In the genomic region with DNA sequence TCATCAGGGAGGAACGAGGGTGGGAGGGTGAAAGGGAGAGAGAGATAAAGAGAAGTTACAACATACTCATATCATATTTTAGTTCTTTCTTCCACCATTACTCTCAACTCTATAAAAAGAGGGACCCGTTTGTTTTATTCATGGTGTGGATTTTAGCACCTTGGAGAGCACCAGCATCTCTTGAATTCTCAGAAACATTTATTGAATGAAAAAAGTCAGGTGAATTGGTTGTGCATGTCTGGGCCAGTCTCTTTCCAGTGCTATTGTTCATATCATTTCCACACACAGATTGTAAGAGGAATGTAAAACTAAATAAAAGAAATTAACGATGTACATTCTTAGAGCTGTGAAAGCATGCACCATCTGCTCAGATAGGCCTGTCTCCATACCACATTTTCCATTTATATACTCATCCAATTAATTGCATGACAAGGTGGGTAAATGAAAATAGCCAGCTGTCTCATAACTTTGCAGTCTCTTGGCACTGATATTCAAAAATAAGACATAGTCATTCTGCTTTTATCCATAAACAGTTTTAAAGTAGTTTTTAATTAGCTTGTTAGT, we compare ENCODE assay signal across 14 mouse cellular contexts.
DNase-seq lines count a peak whose midpoint lies in the region; ATAC-seq and TF ChIP-seq lines count a peak whose summit lies in the region.
"Had no signal": no experiment of that assay in that cellular context is flagged by ENCODE, and none has a peak within 500 bp of the region (broad histone marks: within the 10 kb centered on the region; RNA-seq: fewer than 3 reads in every experiment).

No protein-coding gene starts in this region.

- no peaks in the 10 kb centered on the region for H3K27me3 ChIP-seq in embryonic facial prominence, embryonic 11.5 days (ENCODE audit: control insufficient read depth, insufficient read depth, low read length)
- H3K27me3 ChIP-seq in embryonic facial prominence, embryonic 10.5 days (replicated peaks; ENCODE audit: low read depth, poor library complexity, severe bottlenecking), result no peaks in the 10 kb centered on the region

- ATAC-seq in embryonic facial prominence, embryonic 11.5 days (replicated peaks; ENCODE audit: insufficient number of reproducible peaks, low FRiP score, low TSS enrichment, low read depth), result no peak

- peak; percentile 52 for DNase-seq in embryonic facial prominence, embryonic 11.5 days (ENCODE audit: low spot score)
- no peak for DNase-seq in embryonic facial prominence, embryonic 10.5 days (ENCODE audit: low spot score)
- DNase-seq in left cerebral cortex, adult 9 months (ENCODE audit: low spot score in 2 of 2), result peak; percentile 6 to 13
- no peak for DNase-seq in left cerebral cortex, adult 2 months (ENCODE audit: extremely low spot score in 1 of 2, low spot score in 2 of 2)
- peak; percentile 79 for DNase-seq in brain, embryonic 14.5 days (ENCODE audit: low read depth)
- peak; percentile 20 to 47 for DNase-seq in left cerebral cortex, postnatal 25 days (ENCODE audit: low spot score in 2 of 2)
- DNase-seq in MN1 (ENCODE audit: low spot score), result no peak
- DNase-seq in gastrocnemius, postnatal 10 days, result no peak
- DNase-seq: adrenal gland, adult 8-10 months; heart, adult 2 months; heart, postnatal 4 days; thymus, adult 18-20 months had no signal

- no peaks in the 10 kb centered on the region for H3K9me3 ChIP-seq in embryonic facial prominence, embryonic 11.5 days (replicated peaks; ENCODE audit: control insufficient read depth, low read length)
- no peaks in the 10 kb centered on the region for H3K9me3 ChIP-seq in embryonic facial prominence, embryonic 10.5 days
- H3K9me3 ChIP-seq: G1E had no signal

- no peak overlapping the region for H3K4me2 ChIP-seq in embryonic facial prominence, embryonic 11.5 days (ENCODE audit: low read depth, low read length)

- intact Hi-C loops in left cerebral cortex, adult 2 months (cut with DNase I), result no loop called here
- intact Hi-C loops in left cerebral cortex, postnatal 25 days (cut with DNase I), result no loop called here

- H3K36me3 ChIP-seq in embryonic facial prominence, embryonic 11.5 days (replicated peaks; ENCODE audit: control insufficient read depth, insufficient read depth, low read depth, low read length), result no peaks in the 10 kb centered on the region
- H3K36me3 ChIP-seq in embryonic facial prominence, embryonic 10.5 days (replicated peaks), result no peaks in the 10 kb centered on the region
- H3K36me3 ChIP-seq: G1E had no signal

- H3K4me3 ChIP-seq in embryonic facial prominence, embryonic 11.5 days (ENCODE audit: low read depth, low read length), result no peak overlapping the region
- H3K4me3 ChIP-seq in embryonic facial prominence, embryonic 10.5 days, result no peak overlapping the region
- H3K4me3 ChIP-seq in left cerebral cortex, adult 2 months, result no peak overlapping the region
- H3K4me3 ChIP-seq: heart, adult 2 months had no signal

- TF ChIP-seq POLR2A in brain, embryonic 14.5 days (IDR thresholded peaks at IDR 0.05; ENCODE audit: borderline replicate concordance, extremely low read depth, insufficient read depth, insufficient read length, poor library complexity, severe bottlenecking), result no peak

- no peaks in the 10 kb centered on the region for H3K4me1 ChIP-seq in embryonic facial prominence, embryonic 11.5 days (ENCODE audit: control insufficient read depth, insufficient read depth, low read length)
- H3K4me1 ChIP-seq in embryonic facial prominence, embryonic 10.5 days, result no peaks in the 10 kb centered on the region

- TF ChIP-seq CTCF in left cerebral cortex, adult 2 months (IDR thresholded peaks at IDR 0.05), result no peak
- TF ChIP-seq CTCF in brain, embryonic 14.5 days (IDR thresholded peaks at IDR 0.05; ENCODE audit: borderline replicate concordance, extremely low read depth, insufficient read depth, insufficient read length), result no peak

- no peak overlapping the region for H3K27ac ChIP-seq in embryonic facial prominence, embryonic 11.5 days (replicated peaks; ENCODE audit: low read depth, low read length)
- no peak overlapping the region for H3K27ac ChIP-seq in embryonic facial prominence, embryonic 10.5 days (replicated peaks)
- H3K27ac ChIP-seq in left cerebral cortex, adult 2 months, result no peak overlapping the region
- H3K27ac ChIP-seq: heart, adult 2 months; liver, embryonic 14.5 days had no signal

- H3K9ac ChIP-seq in embryonic facial prominence, embryonic 11.5 days (replicated peaks; ENCODE audit: low read length), result no peak overlapping the region
- H3K9ac ChIP-seq: liver, embryonic 14.5 days had no signal

- 72% methylated on average over 3 of the region's 3 CpGs for WGBS in embryonic facial prominence, embryonic 11.5 days
- 61% methylated on average over 3 of the region's 3 CpGs for WGBS in embryonic facial prominence, embryonic 10.5 days

Comparison
In these comparisons a context has a peak if more than half of its experiments do, and no peak if none do; other contexts are left out.
1. DNase-seq: peak in embryonic facial prominence, embryonic 11.5 days (single experiment), left cerebral cortex, adult 9 months (2 of 2), brain, embryonic 14.5 days (single experiment) and left cerebral cortex, postnatal 25 days (2 of 2); none in embryonic facial prominence, embryonic 10.5 days (single experiment), left cerebral cortex, adult 2 months (0 of 2), MN1 (single experiment) and gastrocnemius, postnatal 10 days (single experiment).